Mouse (Mus musculus) limb, embryonic 14.5 days (tissue): Measurements from ENCODE around the gene Tnpo2. TPM values are rescaled to one million over a fixed set of nuclear protein-coding genes. Genes with fewer than 3 reads are reported as not detected.

Experiments used
- ATAC-seq: fragments of 200-750 bp; cut with Nextera tagmentation; 2 replicates; pipeline ENCODE4 v1.8.0; 2017; ENCODE audit warnings: low read depth, moderate number of reproducible peaks, moderate TSS enrichment; ENCODE audit not compliant: low FRiP score
- DNase-seq: peaks from one replicate; pipeline ENCODE4 v3.0.0-alpha.2; 2015; ENCODE audit warnings: low spot score
- H3K27ac ChIP-seq: fragments of 300-500 bp; sonication (generic); replicated peaks from 2 replicates; pipeline ENCODE4 v1.5.1; 2014; ENCODE audit warnings: low read depth, mild to moderate bottlenecking, low read length, moderate library complexity, mixed read lengths
- H3K27me3 ChIP-seq: fragments of 300-500 bp; sonication (generic); 2 replicates; pipeline ENCODE4 v1.6.1; 2014; ENCODE audit warnings: low read length, mixed read lengths; ENCODE audit not compliant: control insufficient read depth, insufficient read depth
- H3K36me3 ChIP-seq: fragments of 300-500 bp; sonication (generic); 2 replicates; pipeline ENCODE4 v1.6.1; 2014; ENCODE audit warnings: mild to moderate bottlenecking, low read length, moderate library complexity, mixed read lengths; ENCODE audit not compliant: control insufficient read depth, insufficient read depth
- H3K4me1 ChIP-seq: fragments of 300-500 bp; sonication (generic); 2 replicates; pipeline ENCODE4 v1.6.1; 2014; ENCODE audit warnings: antibody characterized with exemption, low read length, mixed read lengths; ENCODE audit not compliant: control insufficient read depth, insufficient read depth
- H3K4me2 ChIP-seq: fragments of 300-500 bp; sonication (generic); replicated peaks from 2 replicates; pipeline ENCODE4 v1.6.1; 2014; ENCODE audit warnings: low read depth, mild to moderate bottlenecking, low read length, moderate library complexity; ENCODE audit not compliant: severe bottlenecking
- H3K4me3 ChIP-seq: fragments of 300-500 bp; sonication (generic); replicated peaks from 2 replicates; pipeline ENCODE4 v1.5.1; 2014; ENCODE audit warnings: low read length
- H3K9ac ChIP-seq: fragments of 300-500 bp; sonication (generic); 2 replicates; pipeline ENCODE4 v1.6.1; 2014; ENCODE audit warnings: mild to moderate bottlenecking, low read depth, low read length, moderate library complexity; ENCODE audit not compliant: severe bottlenecking
- H3K9me3 ChIP-seq: fragments of 300-500 bp; sonication (generic); 2 replicates; pipeline ENCODE4 v1.6.1; 2016; ENCODE audit warnings: low read length; ENCODE audit not compliant: control insufficient read depth
- POLR2A ChIP-seq: fragments of 200-500 bp; IDR thresholded peaks from 2 replicates; pipeline ENCODE4 v1.8.0; 2012; ENCODE audit warnings: inconsistent platforms, mild to moderate bottlenecking, moderate library complexity, borderline replicate concordance; ENCODE audit not compliant: insufficient read depth, insufficient read length; ENCODE audit errors: extremely low read depth
- WGBS: fragments of 180-500 bp; shearing (Covaris S2); extraction: QIAGEN DNeasy Blood & Tissue Kit; methylation state at CpG from one replicate; pipeline ENCODE4 v1.1.7; 2014; 5-methylcytosine and 5-hydroxymethylcytosine counted together
- polyA plus RNA-seq, 2 experiments: library from polyadenylated mRNA; depleted of rRNA in 1 of 2; stranded (reverse) in 1 of 2; unstranded in 1 of 2; fragments of >200 nt; fragmentation: Nextera tagmentation in 1 of 2; extraction: Ambion mirVana in 1 of 2; gene quantifications; 2 replicates each; pipeline versions ENCODE4 v1.2.1 to v1.2.3; 2012 to 2014

Tnpo2 gene
- polyA plus RNA-seq, 2 experiments, result 18.0 to 89.9 TPM

DNA sequence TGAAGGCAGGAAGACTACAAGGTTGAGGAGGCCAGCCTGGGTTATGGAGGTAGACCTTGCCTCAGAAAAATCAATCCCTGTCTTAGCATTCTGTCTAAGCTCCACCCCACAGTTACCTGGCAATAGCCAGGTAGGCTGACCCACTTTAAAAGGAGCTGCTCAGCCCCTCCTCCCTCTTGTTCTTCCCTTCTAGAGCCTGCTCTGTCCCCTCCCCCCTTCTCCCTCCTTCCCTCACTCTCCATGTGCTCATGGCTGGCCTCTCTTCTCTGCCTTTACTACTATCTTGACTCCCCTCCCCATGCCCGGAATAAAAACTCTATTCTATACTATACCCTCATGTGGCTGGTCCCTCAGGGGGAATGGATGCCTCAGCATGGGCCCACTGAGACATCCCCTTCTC is 2.8 kb upstream of the Tnpo2 start:
- Histone ChIP-seq H3K36me3 (peaks cover 48% of the 10 kb centered on the region), H3K27me3 (no peaks in the 10 kb centered on the region), H3K4me3 (no peak overlapping the region), H3K27ac (no peak overlapping the region), H3K9ac (no peak overlapping the region), H3K4me2 (no peak overlapping the region), H3K4me1 (peaks cover 14% of the 10 kb centered on the region), H3K9me3 (no peaks in the 10 kb centered on the region)
- ATAC-seq (no peak), DNase-seq (no peak)
- TF ChIP-seq POLR2A, result no peak
- WGBS, result 79% methylated on average over 1 of the region's 1 CpGs

DNA sequence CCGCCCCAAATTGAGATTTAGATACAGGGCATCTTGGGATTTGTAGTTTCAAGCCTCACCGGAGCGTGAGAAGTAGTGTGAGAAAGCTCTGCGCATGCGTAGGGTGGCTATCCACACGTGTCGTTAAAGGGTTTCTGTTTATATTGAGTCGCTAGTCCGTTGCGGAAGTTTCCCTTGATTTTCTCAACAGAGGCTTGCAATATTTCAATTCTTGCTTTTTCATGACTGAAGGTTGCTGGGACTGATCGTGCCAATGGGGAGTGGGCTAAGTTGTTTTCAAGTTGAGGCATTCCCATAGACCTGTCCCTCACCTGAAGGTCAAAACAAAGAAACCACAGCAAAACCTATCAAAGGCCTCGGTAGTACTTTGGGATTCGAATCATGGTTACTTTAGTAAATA is 2.0 kb upstream of the Tnpo2 start:
- H3K36me3 ChIP-seq, result peaks cover 41% of the 10 kb centered on the region
- no peak for TF ChIP-seq POLR2A
- peak overlapping the region; percentile 74 for H3K4me3 ChIP-seq
- no peaks in the 10 kb centered on the region for H3K9me3 ChIP-seq
- H3K27ac ChIP-seq, result no peak overlapping the region
- ATAC-seq (no peak), DNase-seq (peak; percentile 92)
- peak overlapping the region; percentile 12 for H3K9ac ChIP-seq
- peaks cover 13% of the 10 kb centered on the region for H3K4me1 ChIP-seq
- no peaks in the 10 kb centered on the region for H3K27me3 ChIP-seq
- H3K4me2 ChIP-seq, result peak overlapping the region; percentile 88
- 4% methylated on average over 13 of the region's 13 CpGs for WGBS

DNA sequence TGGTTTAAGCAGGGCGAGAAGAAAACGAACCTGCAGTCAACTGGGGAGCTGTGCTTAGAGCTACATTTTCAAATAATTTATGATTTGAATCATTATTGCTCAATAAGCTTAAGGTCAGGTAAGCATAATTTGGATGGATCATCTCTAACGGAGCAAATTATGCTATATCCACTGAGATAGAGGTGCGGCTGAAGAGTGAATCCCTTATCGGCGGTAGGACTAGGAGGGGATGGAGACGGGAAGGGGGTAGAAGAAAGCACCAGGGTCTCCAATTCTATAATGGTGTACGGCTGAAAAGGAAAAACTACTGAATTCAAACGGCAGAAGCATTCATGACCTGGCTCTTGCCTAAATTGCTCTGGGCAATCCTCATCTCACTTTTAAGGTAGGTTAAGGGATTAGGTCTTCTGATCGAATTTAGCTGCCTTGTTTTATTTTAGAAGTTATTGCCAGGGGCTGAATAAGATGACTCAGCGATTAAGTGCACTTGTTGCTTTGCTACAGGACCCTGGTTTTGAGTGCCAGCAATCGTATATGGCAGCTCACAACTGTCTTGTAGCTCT is 1.5 kb upstream of the Tnpo2 start:
- H3K27me3 ChIP-seq, result no peaks in the 10 kb centered on the region
- H3K27ac ChIP-seq, result peak overlapping the region; percentile 98
- H3K4me1 ChIP-seq, result peaks cover 13% of the 10 kb centered on the region
- no peak for TF ChIP-seq POLR2A
- no peaks in the 10 kb centered on the region for H3K9me3 ChIP-seq
- H3K4me3 ChIP-seq, result peak overlapping the region; percentile 74
- ATAC-seq (no peak), DNase-seq (no peak)
- H3K9ac ChIP-seq, result peak overlapping the region; percentile 68
- peak overlapping the region; percentile 88 for H3K4me2 ChIP-seq
- WGBS, result 7% methylated on average over 12 of the region's 12 CpGs
- peaks cover 41% of the 10 kb centered on the region for H3K36me3 ChIP-seq

DNA sequence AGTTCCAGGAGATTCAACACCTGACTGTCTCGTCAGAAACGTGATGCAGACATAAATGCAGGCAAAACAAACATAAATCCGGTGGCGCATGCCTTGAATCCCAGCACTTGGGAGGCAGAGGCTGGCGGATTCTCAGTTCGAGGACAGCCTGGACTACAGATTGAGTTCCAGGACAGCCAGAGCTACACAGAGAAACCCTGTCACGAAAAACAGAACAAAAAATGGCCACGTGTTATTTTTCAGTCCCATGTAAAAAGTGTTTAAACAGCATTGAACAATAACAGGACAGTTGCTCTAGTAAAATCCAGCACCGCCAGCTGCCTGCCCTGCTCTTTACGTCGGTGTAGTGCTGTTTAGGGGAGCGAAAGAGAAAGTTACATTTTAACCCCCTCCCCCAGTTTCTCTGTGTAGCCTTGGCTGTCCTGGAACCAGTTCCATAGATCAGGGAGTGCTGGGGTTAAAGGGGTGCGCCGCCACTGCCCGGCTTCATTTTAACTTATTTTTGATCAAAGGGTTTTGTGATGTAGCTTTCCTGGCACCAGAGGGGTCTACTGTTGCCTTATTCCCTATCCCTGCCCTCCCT is 896 bp upstream of the Tnpo2 start:
- H3K4me2 ChIP-seq, result peak overlapping the region; percentile 88
- H3K36me3 ChIP-seq, result peaks cover 41% of the 10 kb centered on the region
- H3K9ac ChIP-seq, result peak overlapping the region; percentile 68
- H3K4me1 ChIP-seq, result peaks cover 13% of the 10 kb centered on the region
- H3K4me3 ChIP-seq, result peak overlapping the region; percentile 74
- TF ChIP-seq POLR2A, result no peak
- DNase-seq, result peak; percentile 54
- under 1% methylated on average over 15 of the region's 15 CpGs for WGBS
- peak overlapping the region; percentile 98 for H3K27ac ChIP-seq
- no peaks in the 10 kb centered on the region for H3K9me3 ChIP-seq
- peak; percentile 3; the same call in 1 of the 2 replicates for ATAC-seq
- no peaks in the 10 kb centered on the region for H3K27me3 ChIP-seq

DNA sequence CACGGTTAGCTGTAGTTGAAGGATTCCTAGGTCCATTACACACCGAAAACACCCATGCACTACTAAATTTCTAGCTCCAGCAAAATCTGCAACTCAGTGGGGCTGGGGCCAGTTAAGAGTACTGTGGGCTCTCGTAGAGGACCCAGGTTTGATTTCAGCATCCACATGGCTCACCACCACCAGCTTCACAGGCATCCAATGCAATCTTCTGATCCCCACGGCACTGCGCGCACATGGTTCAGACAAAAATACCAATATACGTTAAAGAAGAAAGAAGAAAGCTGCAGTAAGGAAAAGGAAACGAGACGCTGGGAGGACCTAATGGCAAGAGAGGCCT is 366 bp upstream of the Tnpo2 start:
- no peak for TF ChIP-seq POLR2A
- Histone ChIP-seq H3K27ac (peak overlapping the region; percentile 98), H3K9ac (peak overlapping the region; percentile 68), H3K9me3 (no peaks in the 10 kb centered on the region), H3K36me3 (peaks cover 42% of the 10 kb centered on the region), H3K4me2 (peak overlapping the region; percentile 88), H3K4me3 (peak overlapping the region; percentile 74), H3K27me3 (no peaks in the 10 kb centered on the region), H3K4me1 (peaks cover 13% of the 10 kb centered on the region)
- DNase-seq (peak; percentile 16), ATAC-seq (peak; percentile 24)
- WGBS, result under 1% methylated on average over 9 of the region's 9 CpGs

DNA sequence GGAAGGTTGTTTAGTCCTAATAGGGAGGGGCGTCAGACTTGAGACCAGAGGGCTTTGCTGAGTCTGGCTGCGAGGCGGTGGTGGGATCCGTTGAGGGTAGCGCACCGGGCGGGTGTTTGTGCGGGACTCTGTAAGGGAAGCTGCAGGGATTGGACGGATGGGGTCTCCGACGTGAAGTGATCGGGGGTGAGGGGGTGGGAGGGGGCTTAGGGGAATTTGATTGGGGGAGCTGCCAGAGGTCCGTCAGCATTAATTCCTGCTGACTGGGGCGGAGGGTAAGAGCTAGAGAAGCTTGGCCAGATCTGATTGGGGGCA is 608 bp downstream of the Tnpo2 start:
- peaks cover 42% of the 10 kb centered on the region for H3K36me3 ChIP-seq
- DNase-seq (peak; percentile 49), ATAC-seq (peak; percentile 47)

More for the DNA sequence above, 608 bp downstream of the Tnpo2 start:
- Histone ChIP-seq H3K4me2 (peak overlapping the region; percentile 73), H3K9me3 (no peaks in the 10 kb centered on the region), H3K9ac (peak overlapping the region; percentile 89), H3K27me3 (no peaks in the 10 kb centered on the region), H3K27ac (peak overlapping the region; percentile 98), H3K4me3 (peak overlapping the region; percentile 74), H3K4me1 (peaks cover 13% of the 10 kb centered on the region)
- no peak for TF ChIP-seq POLR2A
- under 1% methylated on average over 12 of the region's 14 CpGs for WGBS
